Mouse (Mus musculus): Measurements from ENCODE around the gene Prpf4b.
"Not testable (repeated sequence)": the region's sequence is repeated elsewhere in the genome, so short reads cannot be mapped to it uniquely, and the experiment has no call there.

- not testable (repeated sequence) for TF ChIP-seq CTCF, EP300 (IDR thresholded peaks at IDR 0.05; ENCODE audit: low read depth)
Measured at GRCm38 (mm10) chr13:34951437-34951836, 76.3 kb downstream of the Prpf4b start.

All from heart, postnatal 0 days (tissue).